Mouse (Mus musculus) ovary, postnatal 36 days (tissue): ENCODE data around the gene C2cd4b.

Experiments
- DNase-seq: peaks from one replicate; pipeline ENCODE4 v3.0.0; 2022; ENCODE audit warnings: low spot score, mixed read lengths

The C2cd4b gene

DNA sequence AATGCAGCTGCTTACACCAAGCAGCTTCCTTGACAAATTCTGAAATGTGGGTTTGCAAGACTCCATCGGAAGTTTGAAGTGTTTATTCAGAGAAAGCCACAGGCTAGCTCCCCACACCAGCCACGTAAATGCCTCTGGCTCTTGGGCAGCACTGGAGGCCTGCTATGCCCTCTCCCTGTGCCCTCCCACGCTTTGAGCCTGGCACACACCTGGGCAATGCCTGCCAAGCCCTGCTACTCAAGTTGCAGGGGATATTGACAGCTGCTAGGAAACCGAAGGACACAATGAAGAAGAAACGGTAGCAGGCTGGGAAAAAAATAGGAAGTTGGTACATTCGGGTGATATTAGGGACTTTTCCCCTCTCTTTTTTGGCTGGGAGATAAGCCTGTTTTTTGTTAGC lies 15.0 kb downstream of the C2cd4b start:
- DNase-seq = peak; percentile 16

DNA sequence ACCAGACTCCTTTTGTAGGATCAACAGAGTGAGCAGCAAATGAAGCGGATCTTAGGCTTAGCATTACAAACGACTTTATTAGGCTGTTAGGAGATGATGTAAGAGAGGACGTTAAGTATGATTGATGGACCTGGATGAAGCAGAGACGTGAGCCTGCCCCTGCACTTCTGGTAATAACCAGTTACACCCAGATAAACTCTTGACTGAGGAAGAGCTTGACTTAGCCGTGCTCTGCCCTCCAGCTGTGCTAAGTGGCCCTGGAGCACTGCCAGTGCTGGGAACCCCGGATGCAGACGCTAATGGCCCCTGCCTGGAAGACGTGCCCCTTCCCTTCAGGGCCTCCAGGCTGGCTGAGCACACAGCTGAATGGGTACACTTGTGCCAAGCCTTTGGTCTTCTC lies 19.3 kb downstream of the C2cd4b start:
- DNase-seq = no peak

DNA sequence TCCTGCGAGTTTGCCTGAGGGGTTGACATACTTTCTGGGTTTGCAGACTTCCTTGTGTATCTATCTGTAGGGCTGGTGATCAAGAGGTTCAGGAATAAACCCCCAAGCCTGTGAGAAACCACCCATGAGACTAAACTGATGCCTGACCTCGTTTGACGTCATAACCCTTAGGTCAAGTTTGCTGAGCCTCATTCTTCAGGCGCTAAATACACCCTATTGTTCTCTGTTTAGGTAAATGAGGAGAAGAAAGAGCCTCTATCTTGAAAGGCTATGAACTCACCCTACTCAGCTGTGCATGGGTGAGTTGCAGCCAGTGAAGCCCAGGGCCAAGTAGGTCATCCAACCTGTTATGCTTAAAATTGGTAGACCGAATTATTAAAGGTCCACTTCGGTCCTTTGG lies 23.5 kb downstream of the C2cd4b start:
- no peak for DNase-seq

DNA sequence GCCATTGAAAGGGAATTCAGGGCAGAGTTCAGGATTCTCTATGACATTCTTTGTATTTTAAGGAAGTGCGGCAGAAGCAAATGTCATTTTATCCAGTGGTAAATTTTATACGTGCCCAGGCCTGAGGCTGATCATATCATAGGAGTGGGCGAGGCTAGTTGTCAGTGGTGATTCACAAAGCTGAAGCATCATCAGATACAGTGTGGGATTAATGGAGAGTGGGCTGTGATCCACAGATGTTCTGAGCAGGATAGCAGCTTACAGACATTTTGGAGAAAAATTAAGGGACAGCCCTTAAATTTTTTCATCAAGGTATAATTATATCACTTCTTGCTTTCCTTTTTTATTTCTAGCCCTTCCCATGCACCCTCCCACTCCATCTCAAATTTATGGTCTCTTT lies 24.2 kb downstream of the C2cd4b start:
- DNase-seq = no peak

DNA sequence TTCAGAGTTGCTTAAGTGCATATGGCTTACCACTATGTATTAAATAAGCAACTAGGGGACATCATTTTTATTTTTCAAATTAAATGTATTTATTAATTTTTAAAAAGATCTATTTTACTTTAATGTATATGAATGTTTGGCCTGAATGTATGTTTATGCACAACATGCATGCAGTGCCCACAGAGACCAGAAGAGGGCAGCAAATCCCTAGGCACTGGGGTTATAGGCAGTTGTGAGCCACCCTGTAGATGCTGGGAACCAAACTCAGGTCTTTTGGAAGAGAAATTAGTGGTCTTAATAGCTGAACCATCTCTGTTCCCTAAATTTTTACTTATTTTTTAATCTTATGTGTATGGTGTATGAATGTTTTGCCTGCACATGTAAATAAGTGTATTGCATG lies 24.7 kb downstream of the C2cd4b start:
- no peak for DNase-seq

GRCm38 (mm10) chr9:67786311-67786710 lies 27.1 kb downstream of the C2cd4b start:
- DNase-seq = no peak

- no peak for DNase-seq
Observed at GRCm38 (mm10) chr9:67787671-67788070, 28.4 kb downstream of the C2cd4b start.

- DNase-seq = no peak
Observed at GRCm38 (mm10) chr9:67792405-67792804, 33.2 kb downstream of the C2cd4b start.

GRCm38 (mm10) chr9:67793501-67793900 lies 34.3 kb downstream of the C2cd4b start:
- DNase-seq = no peak

DNA sequence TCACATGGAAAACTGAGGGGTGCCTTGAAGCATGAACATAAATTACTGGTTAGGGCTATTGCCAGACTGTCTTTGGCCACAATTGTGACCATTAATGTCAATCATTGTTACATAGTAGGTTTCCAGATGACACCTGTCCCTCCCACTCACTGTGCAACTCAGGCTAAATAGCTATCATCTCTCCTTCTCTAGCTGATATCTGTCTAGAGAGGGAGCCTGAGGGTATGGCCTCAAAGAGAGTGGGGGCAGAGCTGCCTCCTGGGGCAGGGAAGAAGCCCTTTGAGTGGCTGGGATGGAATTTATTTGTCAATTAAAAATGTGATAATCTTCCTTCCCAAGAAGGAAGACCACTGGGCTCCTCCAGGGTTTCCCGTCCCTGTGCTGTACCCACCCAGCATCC lies 35.0 kb downstream of the C2cd4b start:
- DNase-seq = no peak

DNA sequence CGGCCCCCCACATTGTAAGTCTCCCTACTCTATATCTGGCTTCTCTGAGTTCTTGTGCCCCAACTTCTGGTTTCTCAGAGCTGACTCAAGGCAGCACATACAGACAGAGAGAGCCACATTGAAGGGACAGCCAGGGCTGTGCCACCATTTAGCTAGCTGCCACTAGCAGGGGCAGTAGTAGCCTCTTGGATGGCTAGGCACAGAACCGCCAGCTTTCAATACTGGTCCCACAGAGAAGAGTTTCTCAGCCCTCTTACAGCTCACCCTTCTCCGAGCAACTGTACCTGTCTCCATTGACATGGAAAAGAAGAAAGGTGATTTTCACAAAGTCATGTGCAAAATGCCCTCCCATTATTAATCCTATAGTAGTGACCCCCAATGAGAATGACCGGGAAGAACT lies 35.4 kb downstream of the C2cd4b start:
- DNase-seq = no peak

- no peak for DNase-seq
Observed at GRCm38 (mm10) chr9:67795205-67795675, 36.0 kb downstream of the C2cd4b start.

DNA sequence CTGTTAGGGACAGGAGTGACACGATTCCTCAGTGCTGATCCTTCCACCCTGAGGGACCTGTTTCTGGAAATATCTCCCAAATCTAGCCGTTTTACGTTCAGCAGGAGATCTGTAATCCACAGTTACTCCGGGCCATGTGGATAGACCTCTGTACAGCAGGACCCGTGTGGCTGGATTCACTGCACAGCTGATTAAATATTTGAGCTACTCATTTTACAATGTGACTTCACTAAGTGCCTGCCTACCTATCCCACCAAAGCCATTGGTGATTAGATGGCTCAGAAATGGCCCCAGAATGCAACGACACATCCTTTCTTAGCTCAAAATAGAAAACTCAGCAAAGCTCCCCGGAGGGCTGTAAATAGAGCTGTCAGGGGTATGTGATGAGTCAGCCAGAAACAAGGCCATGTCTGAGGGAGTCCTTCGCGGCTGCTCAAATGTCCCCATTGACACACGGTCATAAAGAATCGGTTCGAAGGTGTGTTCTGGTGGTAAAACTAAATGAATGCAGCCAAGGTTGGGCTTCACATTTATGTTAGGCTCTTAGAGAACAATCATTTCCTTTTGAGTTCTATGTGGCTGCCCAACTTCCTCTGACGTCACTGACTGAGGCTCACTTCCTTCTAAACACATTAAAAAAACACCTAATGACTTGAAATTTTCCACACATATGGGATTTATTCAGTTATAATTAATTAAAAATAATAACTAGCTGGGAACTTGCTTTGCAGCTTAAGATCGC lies 40.0 kb downstream of the C2cd4b start:
- no peak for DNase-seq

DNA sequence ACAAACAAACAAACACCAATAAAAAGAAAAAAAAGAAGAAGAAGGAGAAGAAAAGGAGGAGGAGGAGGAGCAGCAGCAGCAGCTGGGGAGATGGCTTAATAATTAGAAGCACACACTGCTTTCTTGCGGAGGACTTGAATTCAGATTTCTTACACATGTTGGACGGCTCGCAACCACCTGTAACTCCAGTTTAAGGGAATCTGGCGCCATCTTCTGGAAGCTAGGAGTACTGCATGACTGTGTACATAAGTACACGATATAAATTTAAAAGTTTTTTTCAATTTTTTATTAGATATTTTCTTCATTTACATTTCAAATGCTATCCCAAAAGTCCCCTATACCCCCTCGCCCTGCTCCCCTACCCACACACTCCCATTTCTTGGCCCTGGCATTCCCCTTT lies 43.0 kb downstream of the C2cd4b start:
- no peak for DNase-seq

- no peak for DNase-seq
Observed at GRCm38 (mm10) chr9:67807000-67807399, 47.8 kb downstream of the C2cd4b start.

DNA sequence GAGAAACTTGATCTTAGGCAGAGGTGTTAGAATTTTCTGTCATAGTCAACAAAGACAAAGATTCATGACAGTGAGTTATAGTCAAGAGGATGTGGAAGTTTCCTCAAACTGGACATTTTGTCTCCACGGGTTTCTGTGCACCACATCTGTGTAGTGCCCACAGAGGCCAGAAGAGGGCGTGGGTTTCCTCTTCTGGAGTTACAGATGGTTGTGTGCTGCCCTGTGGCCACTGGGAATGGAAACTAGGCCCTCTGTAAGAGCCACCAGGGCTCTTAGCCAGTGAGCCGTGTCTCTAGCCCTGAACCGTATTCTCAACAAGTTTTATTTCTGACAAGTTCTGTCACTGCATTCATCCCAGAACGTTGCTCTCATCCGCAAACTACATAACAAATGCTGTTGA lies 51.3 kb downstream of the C2cd4b start:
- no peak for DNase-seq
